Mouse (Mus musculus): ENCODE results near the gene Rps8. TPM values are rescaled to one million over a fixed set of nuclear protein-coding genes. Genes with fewer than 3 reads are reported as not detected.

Gene Rps8
- total RNA-seq (2023; ENCODE audit: inconsistent age) = 2,066 to 2,171 TPM (median 2,129 TPM) in 4 replicates

GRCm38 (mm10) chr4:117155792-117156355 is at the start of gene Rps8:
Gene Rps8 (minus strand): TSS chr4:117156243.

GRCm38 (mm10) chr4:117181863-117182758 is 26.1 kb upstream of the Rps8 start, which contains the start of gene Kif2c:
Gene Kif2c (minus strand): TSS chr4:117182639.

GRCm38 (mm10) chr4:117133817-117134600 is 22.0 kb downstream of the Rps8 start, which contains the start of gene Plk3:
Gene Plk3 (minus strand): TSS chr4:117133963.

GRCm38 (mm10) chr4:117126675-117127290 is 29.3 kb downstream of the Rps8 start, which contains the start of gene Tctex1d4:
Gene Tctex1d4 (plus strand): TSS chr4:117126794.

GRCm38 (mm10) chr4:117125348-117125909 is 30.6 kb downstream of the Rps8 start, which contains the start of gene Btbd19:
Gene Btbd19 (minus strand): TSS chr4:117125725.

Other genes with a start within 250 kb of the Rps8 start
- 41.8 to 57.5 TPM (median 55.2 TPM) in 4 replicates for gene Urod, start 161.8 kb downstream of the Rps8 start, total RNA-seq (2023; ENCODE audit: inconsistent age)
- gene Hectd3, start 160.9 kb downstream of the Rps8 start, total RNA-seq (2023; ENCODE audit: inconsistent age) = 39.1 to 52.3 TPM (median 45.1 TPM) in 4 replicates
- 26.1 to 30.6 TPM (median 29.1 TPM) in 4 replicates for gene Eif2b3, start 136.8 kb downstream of the Rps8 start, total RNA-seq (2023; ENCODE audit: inconsistent age)
- 1.0 TPM in 1 of 4 replicates, not detected in the others for gene Ptch2, start 60.2 kb downstream of the Rps8 start, total RNA-seq (2023; ENCODE audit: inconsistent age)
- gene Btbd19, start 30.5 kb downstream of the Rps8 start, total RNA-seq (2023; ENCODE audit: inconsistent age) = 19.5 to 25.2 TPM (median 22.8 TPM) in 4 replicates
- gene Tctex1d4, start 29.4 kb downstream of the Rps8 start, total RNA-seq (2023; ENCODE audit: inconsistent age) = 0.78 TPM in 1 of 4 replicates, not detected in the others
- 21.9 to 26.2 TPM (median 25.3 TPM) in 4 replicates for gene Plk3, start 22.3 kb downstream of the Rps8 start, total RNA-seq (2023; ENCODE audit: inconsistent age)
- gene Kif2c, start 26.4 kb upstream of the Rps8 start, total RNA-seq (2023; ENCODE audit: inconsistent age) = 1.2 to 1.9 TPM (median 1.3 TPM) in 4 replicates
- gene Tmem53, start 95.7 kb upstream of the Rps8 start, total RNA-seq (2023; ENCODE audit: inconsistent age) = 1.7 TPM in 1 of 4 replicates, not detected in the others
- gene Armh1, start 95.9 kb upstream of the Rps8 start, total RNA-seq (2023; ENCODE audit: inconsistent age) = not detected in 4 replicates